Mouse (Mus musculus) megakaryocyte, embryonic 14.5 days (primary cell): ENCODE measurements around the gene Cep57. TPM values are rescaled to one million over a fixed set of nuclear protein-coding genes. Genes with fewer than 3 reads are reported as not detected.
"Not testable (repeated sequence)": the region's sequence is repeated elsewhere in the genome, so short reads cannot be mapped to it uniquely, and the experiment has no call there.

ENCODE experiments used
- H3K27me3 ChIP-seq: replicated peaks from 2 replicates; pipeline ENCODE3; 2012; ENCODE audit warnings: inconsistent platforms
- H3K36me3 ChIP-seq: replicated peaks from 2 replicates; pipeline ENCODE3; 2012; ENCODE audit warnings: low read length, inconsistent platforms, mixed read lengths
- H3K4me1 ChIP-seq: 2 replicates; pipeline ENCODE4 v1.6.1; 2012; ENCODE audit warnings: inconsistent platforms
- H3K4me3 ChIP-seq: replicated peaks from 2 replicates; pipeline ENCODE3; 2012; ENCODE audit warnings: moderate library complexity, mild to moderate bottlenecking, inconsistent platforms
- H3K9me3 ChIP-seq: 2 replicates; pipeline ENCODE4 v1.6.1; 2012; ENCODE audit warnings: inconsistent platforms
- FLI1 ChIP-seq: IDR thresholded peaks from 2 replicates; pipeline ENCODE4 v1.6.1; 2012; ENCODE audit warnings: low read length, inconsistent platforms, mixed read lengths
- GATA1 ChIP-seq: IDR thresholded peaks from 3 replicates; pipeline ENCODE4 v1.6.1; 2012; ENCODE audit warnings: mixed read lengths, low read length, inconsistent platforms, borderline replicate concordance
- polyA plus RNA-seq: library from polyadenylated mRNA; stranded (reverse); fragments of >175 nt; gene quantifications from 2 replicates; pipeline ENCODE4 v1.2.3, GENCODE M21; 2012; ENCODE audit warnings: low replicate concordance; ENCODE audit not compliant: insufficient read depth

The Cep57 gene
- polyA plus RNA-seq, 1 experiment, result 3.6 TPM

DNA sequence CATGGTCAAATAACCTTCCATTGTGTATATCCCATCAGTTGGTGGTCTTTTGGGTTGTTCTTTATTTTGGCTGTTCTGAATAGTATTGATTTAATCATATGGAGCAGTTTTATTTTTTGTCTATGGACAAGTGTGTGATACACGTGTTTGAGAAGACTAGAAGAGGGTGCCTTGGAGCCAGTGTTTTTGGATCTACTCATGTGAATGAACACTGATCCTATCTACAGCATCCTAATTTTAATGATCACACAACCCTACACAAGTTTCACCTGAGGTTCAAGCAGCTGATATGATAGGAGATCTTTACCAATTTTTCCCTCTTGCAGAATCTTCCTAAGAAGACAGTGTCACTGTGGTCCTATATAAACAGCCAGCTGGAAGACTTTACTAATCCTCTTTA, 22.4 kb downstream of the Cep57 start:
- Histone ChIP-seq H3K4me1 (no peaks in the 10 kb centered on the region), H3K27me3 (no peaks in the 10 kb centered on the region), H3K9me3 (no peaks in the 10 kb centered on the region), H3K4me3 (no peak overlapping the region), H3K36me3 (peaks cover 95% of the 10 kb centered on the region)
- no peak for TF ChIP-seq GATA1
- no peak for TF ChIP-seq FLI1

- Histone ChIP-seq H3K9me3 (no peaks in the 10 kb centered on the region), H3K4me3 (no peak overlapping the region), H3K36me3 (peaks cover 86% of the 10 kb centered on the region), H3K4me1 (no peaks in the 10 kb centered on the region; the same call in 1 of the 2 replicates), H3K27me3 (no peaks in the 10 kb centered on the region)
- TF ChIP-seq GATA1 (no peak), FLI1 (no peak)
Observed at GRCm38 (mm10) chr9:13794756-13795155, 32.2 kb downstream of the Cep57 start.

GRCm38 (mm10) chr9:13794302-13794701, 32.6 kb downstream of the Cep57 start:
- no peaks in the 10 kb centered on the region for H3K9me3 ChIP-seq
- H3K27me3 ChIP-seq, result no peaks in the 10 kb centered on the region
- no peak for TF ChIP-seq FLI1
- H3K36me3 ChIP-seq, result peaks cover 86% of the 10 kb centered on the region
- no peaks in the 10 kb centered on the region; the same call in 1 of the 2 replicates for H3K4me1 ChIP-seq
- H3K4me3 ChIP-seq, result no peak overlapping the region

DNA sequence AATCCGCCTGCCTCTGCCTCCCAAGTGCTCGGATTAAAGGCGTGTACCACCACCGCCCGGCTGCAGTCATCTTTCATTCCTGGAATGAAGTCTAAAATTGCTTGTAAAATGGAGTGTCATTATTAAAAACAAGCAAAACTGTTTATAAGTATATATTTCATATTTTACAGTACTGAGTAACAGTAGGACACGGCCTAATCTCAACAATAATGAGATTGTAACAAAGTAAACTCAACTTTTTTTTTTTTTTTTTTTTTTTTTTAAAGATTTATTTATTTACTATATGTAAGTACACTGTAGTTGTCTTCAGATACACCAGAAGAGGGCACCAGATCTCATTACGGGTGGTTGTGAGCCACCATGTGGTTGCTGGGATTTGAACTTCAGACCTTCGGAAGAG, 36.0 kb downstream of the Cep57 start:
- not testable (repeated sequence) for H3K9me3 ChIP-seq, H3K27me3 ChIP-seq, H3K4me3 ChIP-seq, H3K4me1 ChIP-seq
- peaks cover 89% of the 10 kb centered on the region for H3K36me3 ChIP-seq

DNA sequence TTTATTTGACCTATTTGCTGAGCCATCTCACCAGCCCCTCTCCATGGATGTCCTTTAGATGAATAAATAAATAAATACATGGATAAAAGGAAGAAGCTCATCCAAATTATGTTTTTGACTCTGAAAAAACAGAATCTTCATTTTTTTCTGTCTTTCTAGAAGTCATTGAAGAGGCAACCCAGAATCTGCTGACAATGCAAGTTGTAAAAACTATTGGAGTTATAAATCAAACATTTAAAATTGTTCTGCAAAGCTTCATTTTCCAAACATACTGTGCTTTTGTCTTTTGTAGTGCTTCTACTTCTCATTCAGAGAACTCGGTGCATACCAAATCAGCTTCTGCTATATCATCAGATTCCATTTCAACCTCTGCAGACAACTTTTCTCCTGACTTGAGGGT, 44.9 kb downstream of the Cep57 start:
- Histone ChIP-seq H3K36me3 (peaks cover 55% of the 10 kb centered on the region), H3K4me1 (peaks cover 6% of the 10 kb centered on the region), H3K9me3 (no peaks in the 10 kb centered on the region), H3K27me3 (no peaks in the 10 kb centered on the region), H3K4me3 (no peak overlapping the region)
- no peak for TF ChIP-seq GATA1
- no peak for TF ChIP-seq FLI1

GRCm38 (mm10) chr9:13774732-13775131, 52.2 kb downstream of the Cep57 start:
- H3K9me3 ChIP-seq, result no peaks in the 10 kb centered on the region

GRCm38 (mm10) chr9:13766570-13766969, 60.3 kb downstream of the Cep57 start:
- TF ChIP-seq GATA1, result no peak
- no peak for TF ChIP-seq FLI1
- Histone ChIP-seq H3K36me3 (peaks cover 22% of the 10 kb centered on the region), H3K27me3 (no peaks in the 10 kb centered on the region)

More at GRCm38 (mm10) chr9:13774732-13775131, 52.2 kb downstream of the Cep57 start:
- peaks cover 44% of the 10 kb centered on the region for H3K4me1 ChIP-seq
- TF ChIP-seq FLI1, result no peak
- no peak for TF ChIP-seq GATA1
- peaks cover 11% of the 10 kb centered on the region for H3K36me3 ChIP-seq
- peak overlapping the region; percentile 28 for H3K4me3 ChIP-seq
- H3K27me3 ChIP-seq, result no peaks in the 10 kb centered on the region

GRCm38 (mm10) chr9:13765624-13766023, 61.3 kb downstream of the Cep57 start:
- H3K9me3 ChIP-seq, result no peaks in the 10 kb centered on the region
- H3K36me3 ChIP-seq, result peaks cover 27% of the 10 kb centered on the region
- peaks cover 29% of the 10 kb centered on the region for H3K4me1 ChIP-seq
- H3K27me3 ChIP-seq, result no peaks in the 10 kb centered on the region
- no peak overlapping the region for H3K4me3 ChIP-seq
- TF ChIP-seq GATA1, result no peak
- TF ChIP-seq FLI1, result no peak

More at GRCm38 (mm10) chr9:13766570-13766969, 60.3 kb downstream of the Cep57 start:
- H3K4me3 ChIP-seq, result peak overlapping the region; percentile 62
- no peaks in the 10 kb centered on the region for H3K9me3 ChIP-seq
- peaks cover 22% of the 10 kb centered on the region for H3K4me1 ChIP-seq

DNA sequence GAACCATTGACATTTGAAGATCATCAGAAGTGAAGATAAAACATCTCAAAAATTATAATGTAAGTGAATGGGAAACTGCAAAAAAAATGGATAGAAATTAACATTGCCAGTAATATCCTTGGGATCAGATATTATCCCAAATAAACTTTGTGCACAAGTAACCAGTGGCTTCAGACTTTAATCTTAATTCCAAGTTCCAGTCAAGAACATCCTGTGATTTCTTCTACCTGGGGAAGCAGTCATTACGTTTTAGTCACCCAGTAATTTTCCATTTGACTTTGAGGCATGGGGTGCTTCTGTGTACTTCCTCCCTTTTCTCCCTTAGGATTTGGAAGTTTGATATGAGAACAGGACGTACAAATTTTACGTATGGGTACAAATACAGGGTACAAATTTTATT, 66.5 kb downstream of the Cep57 start:
- peaks cover 43% of the 10 kb centered on the region for H3K36me3 ChIP-seq
- no peaks in the 10 kb centered on the region for H3K27me3 ChIP-seq
- H3K4me3 ChIP-seq, result no peak overlapping the region
- H3K4me1 ChIP-seq, result peaks cover 11% of the 10 kb centered on the region; the same call in 1 of the 2 replicates
- no peak for TF ChIP-seq FLI1
- TF ChIP-seq GATA1, result no peak
- peaks cover 12% of the 10 kb centered on the region; the same call in 1 of the 2 replicates for H3K9me3 ChIP-seq

Other genes with a start within 250 kb of the Cep57 start
- 2.9 TPM in 1 of 2 replicates, not detected in the other for gene Mtmr2, start 78.7 kb downstream of the Cep57 start, polyA plus RNA-seq
- gene Fam76b, start 609 bp upstream of the Cep57 start, polyA plus RNA-seq, result 2.0 and 2.7 TPM in 2 replicates